Mouse (Mus musculus): ENCODE data around the gene Klhl23.

- TF ChIP-seq CTCF (IDR thresholded peaks at IDR 0.05; ENCODE audit: insufficient read depth, low read depth, low read length) (no peak), POLR2A (IDR thresholded peaks at IDR 0.05; ENCODE audit: insufficient read depth, low read depth, low read length) (no peak)
These were observed 62.8 kb downstream of the Klhl23 start for GRCm38 (mm10) chr2:69884581-69884980.

Data from olfactory bulb, adult 2 months (tissue).